Mouse (Mus musculus) neural tube, embryonic 15.5 days (tissue): ENCODE measurements around the gene Tfap4. TPM values are rescaled to one million over a fixed set of nuclear protein-coding genes. Genes with fewer than 3 reads are reported as not detected.

Experiments used
- ATAC-seq: fragments of 200-750 bp; cut with Nextera tagmentation; 2 replicates; pipeline ENCODE4 v1.8.0; 2017; ENCODE audit warnings: mild to moderate bottlenecking, moderate TSS enrichment, moderate library complexity; ENCODE audit not compliant: low FRiP score
- H3K27ac ChIP-seq: fragments of 300-500 bp; sonication (generic); replicated peaks from 2 replicates; pipeline ENCODE4 v1.5.1; 2015; ENCODE audit warnings: mild to moderate bottlenecking, inconsistent platforms
- H3K27me3 ChIP-seq: fragments of 300-500 bp; sonication (generic); replicated peaks from 2 replicates; pipeline ENCODE4 v1.6.1; 2015; ENCODE audit warnings: inconsistent platforms
- H3K36me3 ChIP-seq: fragments of 300-500 bp; sonication (generic); 2 replicates; pipeline ENCODE4 v1.6.1; 2015; ENCODE audit warnings: inconsistent platforms
- H3K4me1 ChIP-seq: fragments of 300-500 bp; sonication (generic); 2 replicates; pipeline ENCODE4 v1.6.1; 2015; ENCODE audit warnings: inconsistent platforms
- H3K4me2 ChIP-seq: fragments of 300-500 bp; sonication (generic); 2 replicates; pipeline ENCODE4 v1.6.1; 2015; ENCODE audit warnings: inconsistent platforms, mild to moderate bottlenecking, moderate library complexity
- H3K4me3 ChIP-seq: fragments of 300-500 bp; sonication (generic); replicated peaks from 2 replicates; pipeline ENCODE4 v1.5.1; 2015; ENCODE audit warnings: mild to moderate bottlenecking, inconsistent platforms
- H3K9ac ChIP-seq: fragments of 300-500 bp; sonication (generic); replicated peaks from 2 replicates; pipeline ENCODE4 v1.6.1; 2015; ENCODE audit warnings: mild to moderate bottlenecking, inconsistent platforms
- H3K9me3 ChIP-seq: fragments of 300-500 bp; sonication (generic); replicated peaks from 2 replicates; pipeline ENCODE4 v1.6.1; 2016; ENCODE audit warnings: inconsistent platforms
- WGBS: fragments of 180-500 bp; shearing (Covaris S2); methylation state at CpG from one replicate; pipeline ENCODE4 v1.1.7; 2015; ENCODE audit warnings: mixed read lengths; 5-methylcytosine and 5-hydroxymethylcytosine counted together
- polyA plus RNA-seq: library from polyadenylated mRNA; unstranded; fragments of >200 nt; fragmentation: Nextera tagmentation; extraction: Ambion mirVana; gene quantifications from 2 replicates; pipeline ENCODE4 v1.2.1, GENCODE M21; 2015

Gene Tfap4
- polyA plus RNA-seq, 1 experiment from 2014 or later: 8.6 TPM

DNA sequence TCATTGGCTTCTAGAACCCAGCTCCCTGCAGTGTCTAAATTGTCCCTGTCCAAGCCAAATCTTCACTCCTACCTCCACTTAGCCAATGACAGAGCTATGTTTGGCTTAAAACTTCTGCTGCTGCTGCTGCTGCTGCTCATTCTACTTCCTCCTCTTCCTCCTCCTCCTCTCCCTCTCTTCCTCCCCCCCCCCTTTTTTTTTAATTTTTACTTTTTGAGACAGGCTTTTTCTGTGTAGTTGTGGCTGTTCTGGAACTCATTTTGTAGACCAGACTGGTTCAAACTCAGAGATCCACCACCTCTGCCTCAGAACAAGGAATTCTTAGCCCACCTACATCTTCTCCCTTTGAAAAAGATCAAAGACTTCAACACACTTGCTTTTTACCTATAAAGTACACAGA lies 57.1 kb downstream of the Tfap4 start:
- no peak for ATAC-seq
- no peak overlapping the region for H3K4me2 ChIP-seq

DNA sequence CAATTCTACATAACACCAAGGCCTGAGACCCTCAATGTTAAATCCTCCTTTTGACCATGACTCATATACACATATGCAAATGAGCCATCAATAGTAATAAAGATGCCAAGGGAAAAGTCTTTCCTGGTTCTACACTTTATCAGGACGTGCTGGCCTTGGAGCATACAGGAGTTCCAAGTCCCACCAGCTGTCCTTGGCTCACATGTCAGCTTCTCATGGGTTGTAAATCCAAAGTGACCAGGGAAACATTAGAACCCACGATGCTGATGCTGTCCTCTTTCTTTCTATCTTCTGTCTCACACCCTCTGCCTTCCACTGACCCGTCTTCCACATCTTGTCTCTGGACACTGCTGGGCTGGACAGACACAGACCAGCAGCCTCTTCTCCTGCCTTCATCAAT lies 58.0 kb downstream of the Tfap4 start:
- Histone ChIP-seq H3K4me2 (no peak overlapping the region), H3K27me3 (no peaks in the 10 kb centered on the region), H3K9me3 (no peaks in the 10 kb centered on the region), H3K36me3 (no peaks in the 10 kb centered on the region), H3K9ac (no peak overlapping the region), H3K4me1 (no peaks in the 10 kb centered on the region), H3K27ac (no peak overlapping the region), H3K4me3 (no peak overlapping the region)
- ATAC-seq: no peak
- 78% methylated on average over 3 of the region's 3 CpGs for WGBS

More for the DNA sequence above, 57.1 kb downstream of the Tfap4 start:
- no peak overlapping the region for H3K9ac ChIP-seq
- H3K4me1 ChIP-seq: no peaks in the 10 kb centered on the region
- no peaks in the 10 kb centered on the region for H3K36me3 ChIP-seq
- no peak overlapping the region for H3K27ac ChIP-seq
- H3K9me3 ChIP-seq: no peaks in the 10 kb centered on the region
- no peaks in the 10 kb centered on the region for H3K27me3 ChIP-seq
- no peak overlapping the region for H3K4me3 ChIP-seq

DNA sequence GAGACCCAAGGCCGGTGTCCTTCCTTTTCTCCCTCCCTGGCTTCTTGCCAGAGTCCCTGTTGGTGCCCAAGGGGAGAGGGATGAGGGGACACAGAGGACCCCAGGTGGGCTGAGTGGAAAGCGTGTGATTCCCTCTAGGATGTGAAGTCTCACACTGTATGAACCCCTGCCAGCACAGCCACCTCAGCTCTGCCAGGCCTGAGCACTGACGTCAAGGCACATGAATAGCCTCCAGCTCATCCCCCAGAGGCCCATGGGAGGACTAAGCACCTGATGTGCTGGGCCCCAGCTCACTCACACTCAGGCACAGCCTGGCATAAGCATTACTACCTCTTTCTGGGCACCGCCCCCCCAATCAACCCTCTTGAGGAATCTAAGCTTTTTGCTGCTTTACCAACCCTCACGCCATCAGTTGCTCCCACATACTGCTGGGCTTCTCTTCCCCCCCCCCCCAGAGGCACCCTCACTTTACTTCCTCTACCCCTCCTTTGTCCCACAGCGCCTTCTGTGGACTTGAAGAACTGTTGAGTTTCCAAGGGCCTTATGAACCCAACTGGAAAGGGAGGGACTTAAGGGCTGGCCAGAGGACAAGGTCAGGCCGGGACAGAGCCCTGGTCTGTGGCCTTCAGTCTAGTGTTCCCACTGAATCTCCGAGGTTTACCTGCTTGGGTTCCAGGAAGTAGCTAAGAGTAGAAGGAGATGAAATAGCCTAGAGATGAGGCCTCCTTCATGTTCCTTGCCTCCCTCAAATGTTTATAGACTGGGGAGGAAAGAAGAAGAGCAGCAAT lies 58.9 kb downstream of the Tfap4 start:
- Histone ChIP-seq H3K4me2 (no peak overlapping the region), H3K9me3 (no peaks in the 10 kb centered on the region), H3K36me3 (no peaks in the 10 kb centered on the region), H3K4me3 (no peak overlapping the region), H3K4me1 (no peaks in the 10 kb centered on the region), H3K9ac (no peak overlapping the region), H3K27ac (no peak overlapping the region), H3K27me3 (no peaks in the 10 kb centered on the region)
- ATAC-seq: no peak
- WGBS: 73% methylated on average over 8 of the region's 8 CpGs

DNA sequence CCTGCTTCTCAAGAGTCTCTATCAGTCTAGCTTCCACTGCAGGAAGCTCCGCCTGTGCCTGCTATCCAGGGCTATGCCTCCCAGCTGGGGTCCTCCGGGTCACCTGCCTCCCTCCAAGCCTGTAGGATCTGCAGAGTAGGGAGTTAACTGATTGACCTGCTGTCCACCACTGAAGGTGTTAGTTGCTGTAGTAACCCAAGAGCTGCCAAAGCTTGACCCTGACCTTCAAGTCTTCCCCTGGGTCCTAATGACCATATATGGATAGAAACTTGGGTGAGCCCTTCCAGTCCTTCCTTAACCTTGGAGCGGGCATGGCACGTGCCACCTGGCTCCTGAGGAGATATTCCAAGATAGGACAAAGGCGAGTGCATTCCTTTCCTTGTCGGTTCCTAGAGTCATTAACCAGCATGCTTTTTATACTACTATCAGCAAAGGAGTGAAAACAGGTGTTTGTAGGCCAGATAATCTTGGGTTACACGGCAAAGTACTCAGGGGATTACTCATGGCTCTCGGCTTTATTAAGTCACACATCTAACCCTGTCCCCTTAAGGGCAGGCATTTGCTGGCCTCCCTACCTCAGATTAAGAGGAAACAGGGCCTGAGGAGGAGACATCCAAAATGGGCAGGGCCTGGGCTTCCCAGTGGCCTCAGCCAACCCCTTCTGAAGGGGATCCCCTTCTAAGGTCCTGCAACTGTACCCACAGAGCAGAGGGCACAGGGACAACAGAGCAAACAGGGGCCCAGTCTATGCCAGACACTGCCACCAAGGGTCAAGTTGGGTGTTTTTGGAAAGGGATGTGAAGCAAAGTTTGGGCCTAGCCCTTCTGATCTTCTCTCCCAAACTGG lies 61.7 kb downstream of the Tfap4 start:
- H3K4me3 ChIP-seq: no peak overlapping the region
- no peak overlapping the region for H3K4me2 ChIP-seq
- no peaks in the 10 kb centered on the region for H3K36me3 ChIP-seq
- peaks cover 7% of the 10 kb centered on the region; the same call in 1 of the 2 replicates for H3K4me1 ChIP-seq
- no peaks in the 10 kb centered on the region for H3K27me3 ChIP-seq
- H3K9me3 ChIP-seq: no peaks in the 10 kb centered on the region
- WGBS: 77% methylated on average over 8 of the region's 8 CpGs
- H3K27ac ChIP-seq: no peak overlapping the region
- no peak for ATAC-seq
- H3K9ac ChIP-seq: no peak overlapping the region

DNA sequence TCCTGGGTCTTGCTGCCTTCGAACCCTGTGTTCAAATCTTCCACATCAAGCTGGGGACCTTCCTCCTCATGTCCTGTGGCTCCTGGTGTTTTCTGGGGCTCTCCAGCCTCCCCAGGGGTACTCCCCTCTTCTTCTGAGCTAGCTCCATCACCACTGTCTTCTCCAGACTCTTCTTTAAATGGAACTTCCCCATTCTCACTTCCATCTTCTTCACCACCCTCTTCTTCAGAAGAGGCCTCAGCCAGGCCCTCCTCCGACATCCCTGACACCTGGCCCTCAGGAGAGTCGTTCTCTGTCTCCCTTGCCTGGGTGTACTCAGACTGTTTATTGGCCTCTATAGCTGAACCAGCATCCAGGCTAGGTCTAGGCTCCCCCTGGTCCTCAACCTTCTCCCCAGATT lies 63.2 kb downstream of the Tfap4 start:
- peaks cover 5% of the 10 kb centered on the region; the same call in 1 of the 2 replicates for H3K36me3 ChIP-seq
- no peaks in the 10 kb centered on the region for H3K27me3 ChIP-seq
- H3K27ac ChIP-seq: no peak overlapping the region
- H3K4me1 ChIP-seq: peaks cover 8% of the 10 kb centered on the region; the same call in 1 of the 2 replicates
- H3K9ac ChIP-seq: no peak overlapping the region
- no peaks in the 10 kb centered on the region for H3K9me3 ChIP-seq
- 93% methylated on average over 3 of the region's 3 CpGs for WGBS
- H3K4me3 ChIP-seq: no peak overlapping the region
- no peak for ATAC-seq
- no peak overlapping the region for H3K4me2 ChIP-seq

DNA sequence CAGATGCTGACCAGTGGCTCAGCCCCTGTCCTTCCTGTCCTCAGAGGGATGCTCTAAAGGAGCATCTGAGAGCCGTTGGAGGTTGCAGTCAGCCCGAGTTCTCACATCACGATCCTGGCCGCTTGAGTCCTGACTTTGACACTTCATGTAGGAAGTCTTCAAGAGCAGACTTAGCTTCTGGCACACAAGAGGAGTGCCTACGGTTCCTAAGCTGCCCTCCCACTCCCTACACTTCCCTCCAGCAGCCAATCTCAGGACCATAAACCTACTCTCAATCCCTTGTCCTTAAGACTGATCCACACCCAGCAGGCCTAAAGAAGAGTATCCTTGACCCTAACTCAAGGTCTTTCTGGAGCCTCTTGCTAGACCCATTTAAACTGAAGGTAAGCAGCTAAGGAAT lies 63.8 kb downstream of the Tfap4 start:
- ATAC-seq: no peak
- no peak overlapping the region for H3K4me2 ChIP-seq
- H3K9me3 ChIP-seq: no peaks in the 10 kb centered on the region
- H3K4me3 ChIP-seq: no peak overlapping the region
- H3K36me3 ChIP-seq: peaks cover 5% of the 10 kb centered on the region; the same call in 1 of the 2 replicates
- H3K27me3 ChIP-seq: no peaks in the 10 kb centered on the region
- H3K4me1 ChIP-seq: peaks cover 8% of the 10 kb centered on the region; the same call in 1 of the 2 replicates
- 88% methylated on average over 5 of the region's 5 CpGs for WGBS
- no peak overlapping the region for H3K9ac ChIP-seq
- H3K27ac ChIP-seq: no peak overlapping the region

Other genes with a start within 250 kb of the Tfap4 start
- 4.0 and 5.0 TPM in 2 replicates for gene Adcy9, start 139.4 kb downstream of the Tfap4 start, polyA plus RNA-seq
- 22.4 and 26.3 TPM in 2 replicates for gene Srl, start 18.0 kb downstream of the Tfap4 start, polyA plus RNA-seq
- gene Glis2, start 34.9 kb upstream of the Tfap4 start, polyA plus RNA-seq: 17.2 and 18.7 TPM in 2 replicates
- gene Pam16, start 65.1 kb upstream of the Tfap4 start, polyA plus RNA-seq: 150 and 179 TPM in 2 replicates
- 7.1 and 8.8 TPM in 2 replicates for gene Vasn, start 80.1 kb upstream of the Tfap4 start, polyA plus RNA-seq
- 68.6 and 71.0 TPM in 2 replicates for gene Dnaja3, start 80.1 kb upstream of the Tfap4 start, polyA plus RNA-seq
- 31.4 and 35.5 TPM in 2 replicates for gene Coro7, start 119.9 kb upstream of the Tfap4 start, polyA plus RNA-seq
- 50.8 and 51.4 TPM in 2 replicates for gene Nmral1, start 159.5 kb upstream of the Tfap4 start, polyA plus RNA-seq
- gene Hmox2, start 166.5 kb upstream of the Tfap4 start, polyA plus RNA-seq: 119 and 120 TPM in 2 replicates
- 130 and 137 TPM in 2 replicates for gene Cdip1, start 230.4 kb upstream of the Tfap4 start, polyA plus RNA-seq